In the genomic region with DNA sequence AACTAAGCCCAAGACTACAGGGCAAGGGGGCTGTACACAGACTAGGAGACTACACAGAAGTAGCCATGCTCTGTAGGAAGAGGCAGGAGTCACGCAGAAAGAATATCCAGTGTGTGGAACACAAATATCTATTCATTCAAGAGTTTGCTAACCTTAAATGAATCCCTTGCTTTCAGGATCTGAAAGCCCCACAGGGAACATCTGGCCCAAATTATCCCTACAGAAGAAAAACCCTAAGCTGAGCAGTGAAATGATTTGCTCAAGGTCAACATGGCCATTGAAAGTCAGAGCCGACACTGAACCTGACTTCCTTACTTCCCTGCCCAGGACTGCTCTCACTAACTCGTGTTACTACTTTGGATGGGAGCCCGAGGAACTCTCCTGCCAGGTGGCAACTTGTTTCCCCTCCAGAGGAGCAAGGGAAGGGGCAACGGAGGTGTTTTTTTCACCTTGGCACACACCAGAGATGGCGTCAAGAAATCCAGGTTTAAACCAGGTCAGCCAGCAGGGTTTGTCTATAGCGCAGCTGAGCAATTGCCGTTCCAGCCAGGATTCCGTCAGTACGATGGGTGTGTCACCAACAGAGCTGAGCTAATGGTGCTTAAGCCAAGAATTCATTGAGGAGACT, we compare ENCODE assay signal across 13 mouse cellular contexts.
DNase-seq lines count a peak whose midpoint lies in the region; ATAC-seq and TF ChIP-seq lines count a peak whose summit lies in the region.
"Had no signal": no experiment of that assay in that cellular context is flagged by ENCODE, and none has a peak within 500 bp of the region (broad histone marks: within the 10 kb centered on the region; RNA-seq: fewer than 3 reads in every experiment).

No protein-coding gene starts in this region.

- H3K27me3 ChIP-seq in lung, embryonic 16.5 days (ENCODE audit: control insufficient read depth, insufficient read depth, low read depth, low read length) = no peaks in the 10 kb centered on the region
- no peaks in the 10 kb centered on the region for H3K27me3 ChIP-seq in midbrain, embryonic 15.5 days (replicated peaks)
- no peaks in the 10 kb centered on the region for H3K27me3 ChIP-seq in forebrain, postnatal 0 days (ENCODE audit: insufficient read depth, low read length)
- no peaks in the 10 kb centered on the region for H3K27me3 ChIP-seq in forebrain, embryonic 11.5 days (ENCODE audit: control insufficient read depth, insufficient read depth, low read length)
- H3K27me3 ChIP-seq: heart, embryonic 13.5 days; stomach, embryonic 15.5 days had no signal

- 63% methylated on average over 10 of the region's 10 CpGs for WGBS in lung, embryonic 16.5 days
- WGBS in lung, adult 2 months = 48% methylated on average over 10 of the region's 10 CpGs
- WGBS in midbrain, embryonic 15.5 days = 85% methylated on average over 10 of the region's 10 CpGs
- WGBS in forebrain, postnatal 0 days = 77% methylated on average over 10 of the region's 10 CpGs
- WGBS in forebrain, embryonic 11.5 days = 80% methylated on average over 10 of the region's 10 CpGs

- peak; percentile 45 to 46 for DNase-seq in cerebellum, postnatal 25 days
- no peak for DNase-seq in cerebellum, postnatal 4 days (ENCODE audit: low spot score in 2 of 2)
- DNase-seq in lung, adult 2 months = no peak
- peak; percentile 63 to 64 for DNase-seq in heart, postnatal 10 days
- no peak for DNase-seq in forebrain, postnatal 0 days
- no peak for DNase-seq in forebrain, embryonic 11.5 days (ENCODE audit: low spot score)
- DNase-seq: midbrain, embryonic 14.5 days had no signal

- H3K9ac ChIP-seq in lung, embryonic 16.5 days (ENCODE audit: low read length) = no peak overlapping the region
- H3K9ac ChIP-seq in midbrain, embryonic 15.5 days = no peak overlapping the region
- H3K9ac ChIP-seq in forebrain, postnatal 0 days = no peak overlapping the region
- H3K9ac ChIP-seq in forebrain, embryonic 11.5 days (ENCODE audit: low read length) = no peak overlapping the region
- H3K9ac ChIP-seq: heart, embryonic 13.5 days; liver, embryonic 14.5 days; stomach, embryonic 15.5 days had no signal

- peaks cover 14% of the 10 kb centered on the region; the same call in 1 of the 2 replicates for H3K4me1 ChIP-seq in lung, embryonic 16.5 days (replicated peaks; ENCODE audit: control insufficient read depth, insufficient read depth, low read length)
- no peaks in the 10 kb centered on the region for H3K4me1 ChIP-seq in lung, adult 2 months (ENCODE audit: control insufficient read depth, insufficient read depth, low read length)
- no peaks in the 10 kb centered on the region for H3K4me1 ChIP-seq in midbrain, embryonic 15.5 days
- no peaks in the 10 kb centered on the region for H3K4me1 ChIP-seq in forebrain, postnatal 0 days (ENCODE audit: insufficient read depth)
- no peaks in the 10 kb centered on the region for H3K4me1 ChIP-seq in forebrain, embryonic 11.5 days (replicated peaks; ENCODE audit: control insufficient read depth, insufficient read depth, low read length)

- H3K9me3 ChIP-seq in lung, embryonic 16.5 days (ENCODE audit: control insufficient read depth, low read length) = 0 out of 2 replicates have a peak, but pooled peaks cover under 1% of the 10 kb centered on the region
- H3K9me3 ChIP-seq in midbrain, embryonic 15.5 days = no peaks in the 10 kb centered on the region
- H3K9me3 ChIP-seq in forebrain, postnatal 0 days (ENCODE audit: low read length) = no peaks in the 10 kb centered on the region
- no peaks in the 10 kb centered on the region for H3K9me3 ChIP-seq in forebrain, embryonic 11.5 days (ENCODE audit: control insufficient read depth, low read length)
- H3K9me3 ChIP-seq: heart, embryonic 13.5 days; stomach, embryonic 15.5 days had no signal

- peak; percentile 20; the same call in 1 of the 2 replicates for ATAC-seq in lung, embryonic 16.5 days (ENCODE audit: low read depth)
- no peak for ATAC-seq in midbrain, embryonic 15.5 days (replicated peaks)
- ATAC-seq in forebrain, postnatal 0 days = no peak
- ATAC-seq in forebrain, embryonic 11.5 days (replicated peaks; ENCODE audit: low FRiP score) = no peak
- ATAC-seq: CD4-positive, CD25-positive, alpha-beta regulatory T cell, adult 4 months had no signal

- TF ChIP-seq POLR2A in lung, adult 2 months (IDR thresholded peaks at IDR 0.05; ENCODE audit: borderline replicate concordance, extremely low read depth, low read depth, low read length) = no peak

- H3K4me3 ChIP-seq in lung, embryonic 16.5 days (ENCODE audit: low read length) = no peak overlapping the region
- no peak overlapping the region for H3K4me3 ChIP-seq in lung, adult 2 months (replicated peaks; ENCODE audit: extremely low read depth, low read depth, low read length)
- no peak overlapping the region for H3K4me3 ChIP-seq in midbrain, embryonic 15.5 days
- no peak overlapping the region for H3K4me3 ChIP-seq in forebrain, postnatal 0 days (ENCODE audit: low read depth, low read length)
- H3K4me3 ChIP-seq in forebrain, embryonic 11.5 days (ENCODE audit: low read depth, low read length) = no peak overlapping the region
- H3K4me3 ChIP-seq: heart, embryonic 13.5 days; stomach, embryonic 15.5 days had no signal

- no peak overlapping the region for H3K4me2 ChIP-seq in lung, embryonic 16.5 days (ENCODE audit: low read depth, low read length)
- no peak overlapping the region for H3K4me2 ChIP-seq in midbrain, embryonic 15.5 days
- no peak overlapping the region for H3K4me2 ChIP-seq in forebrain, postnatal 0 days (ENCODE audit: low read depth)
- no peak overlapping the region for H3K4me2 ChIP-seq in forebrain, embryonic 11.5 days (ENCODE audit: low read depth, low read length, severe bottlenecking)
- H3K4me2 ChIP-seq: heart, embryonic 13.5 days; stomach, embryonic 15.5 days had no signal

- H3K36me3 ChIP-seq in lung, embryonic 16.5 days (ENCODE audit: control insufficient read depth, insufficient read depth, low read length) = no peaks in the 10 kb centered on the region
- no peaks in the 10 kb centered on the region for H3K36me3 ChIP-seq in midbrain, embryonic 15.5 days (replicated peaks)
- no peaks in the 10 kb centered on the region for H3K36me3 ChIP-seq in forebrain, postnatal 0 days (ENCODE audit: insufficient read depth)
- no peaks in the 10 kb centered on the region for H3K36me3 ChIP-seq in forebrain, embryonic 11.5 days (ENCODE audit: control insufficient read depth, insufficient read depth, low read length)
- H3K36me3 ChIP-seq: stomach, embryonic 15.5 days had no signal

- H3K27ac ChIP-seq in lung, embryonic 16.5 days (ENCODE audit: low read length) = no peak overlapping the region
- H3K27ac ChIP-seq in midbrain, embryonic 15.5 days = no peak overlapping the region
- no peak overlapping the region for H3K27ac ChIP-seq in forebrain, postnatal 0 days (ENCODE audit: low read depth, low read length)
- H3K27ac ChIP-seq in forebrain, embryonic 11.5 days (ENCODE audit: low read depth, low read length) = no peak overlapping the region
- H3K27ac ChIP-seq: heart, embryonic 13.5 days; liver, embryonic 14.5 days; stomach, embryonic 15.5 days had no signal

- intact Hi-C loops in heart, postnatal 10 days (cut with DNase I) = no loop called here

- TF ChIP-seq CTCF in lung, adult 2 months (IDR thresholded peaks at IDR 0.05; ENCODE audit: insufficient read depth, low read length) = no peak
- TF ChIP-seq CTCF in forebrain, postnatal 0 days (IDR thresholded peaks at IDR 0.05; ENCODE audit: low read depth) = no peak

Comparison
In these comparisons a context has a peak if more than half of its experiments do, and no peak if none do; other contexts are left out.
1. DNase-seq: peak in cerebellum, postnatal 25 days (2 of 2) and heart, postnatal 10 days (2 of 2); none in cerebellum, postnatal 4 days (0 of 2), lung, adult 2 months (single experiment), forebrain, postnatal 0 days (single experiment) and forebrain, embryonic 11.5 days (single experiment).